11 mouse cellular contexts compared by ENCODE assay signal in genomic region chr19:59267417-59267963, GRCm38 (mm10). TPM values are rescaled to one million over a fixed set of nuclear protein-coding genes. Genes with fewer than 3 reads are reported as not detected.
DNase-seq lines count a peak whose midpoint lies in the region; ATAC-seq and TF ChIP-seq lines count a peak whose summit lies in the region.
"Had no signal": no experiment of that assay in that cellular context is flagged by ENCODE, and none has a peak within 500 bp of the region (broad histone marks: within the 10 kb centered on the region; RNA-seq: fewer than 3 reads in every experiment).

No protein-coding gene starts in this region.

- no peak overlapping the region for H3K4me2 ChIP-seq in intestine, embryonic 14.5 days (ENCODE audit: low read length)
- no peak overlapping the region for H3K4me2 ChIP-seq in intestine, postnatal 0 days (replicated peaks; ENCODE audit: low read depth)
- H3K4me2 ChIP-seq in midbrain, postnatal 0 days (ENCODE audit: low read depth, low read length, poor library complexity, severe bottlenecking), result no peak overlapping the region

- no peak overlapping the region for H3K4me3 ChIP-seq in intestine, embryonic 14.5 days (ENCODE audit: low read depth, low read length)
- H3K4me3 ChIP-seq in intestine, postnatal 0 days (ENCODE audit: low read depth, low read length), result no peak overlapping the region
- no peak overlapping the region for H3K4me3 ChIP-seq in midbrain, postnatal 0 days (ENCODE audit: low read depth, low read length)

- no peak for TF ChIP-seq CTCF in intestine, postnatal 0 days (IDR thresholded peaks at IDR 0.05; ENCODE audit: low read depth)
- TF ChIP-seq CTCF in midbrain, postnatal 0 days (IDR thresholded peaks at IDR 0.05), result peak; percentile 2; the same call in 1 of the 2 replicates

- no peaks in the 10 kb centered on the region; the same call in 1 of the 2 replicates for H3K27me3 ChIP-seq in intestine, embryonic 14.5 days (replicated peaks; ENCODE audit: control insufficient read depth, insufficient read depth, low read length)
- H3K27me3 ChIP-seq in intestine, postnatal 0 days (replicated peaks; ENCODE audit: control insufficient read depth, insufficient read depth, low read length), result 0 out of 2 replicates have a peak, but pooled peaks cover 3% of the 10 kb centered on the region
- H3K27me3 ChIP-seq in midbrain, postnatal 0 days (ENCODE audit: insufficient read depth, low read length), result 0 out of 2 replicates have a peak, but pooled peaks cover 5% of the 10 kb centered on the region

- H3K36me3 ChIP-seq in intestine, embryonic 14.5 days (ENCODE audit: control insufficient read depth, insufficient read depth, low read length), result no peaks in the 10 kb centered on the region
- H3K36me3 ChIP-seq in intestine, postnatal 0 days (ENCODE audit: control insufficient read depth, insufficient read depth), result no peaks in the 10 kb centered on the region
- H3K36me3 ChIP-seq in midbrain, postnatal 0 days (ENCODE audit: insufficient read depth, low read length), result no peaks in the 10 kb centered on the region

- 16% methylated on average over 5 of the region's 5 CpGs for WGBS in intestine, embryonic 14.5 days
- WGBS in intestine, postnatal 0 days, result 30% methylated on average over 5 of the region's 5 CpGs
- 6% methylated on average over 5 of the region's 5 CpGs for WGBS in midbrain, postnatal 0 days

- peak; percentile 60; the same call in 1 of the 2 replicates for ATAC-seq in intestine, embryonic 14.5 days (replicated peaks; ENCODE audit: low FRiP score, low TSS enrichment, low read depth)
- ATAC-seq in intestine, postnatal 0 days, result no peak
- peak; percentile 29 to 46; a peak in 3 of 4 replicates for ATAC-seq in hematopoietic stem cell, adult 5-6 weeks (replicated peaks in 1 of 2; ENCODE audit: insufficient read depth in 1 of 2, low FRiP score in 2 of 2, low TSS enrichment in 1 of 2, low read depth in 1 of 2, poor library complexity in 2 of 2, severe bottlenecking in 2 of 2)
- ATAC-seq in midbrain, postnatal 0 days (ENCODE audit: low FRiP score), result no peak

- no peak overlapping the region for H3K9ac ChIP-seq in intestine, embryonic 14.5 days (ENCODE audit: low read length)
- no peak overlapping the region for H3K9ac ChIP-seq in intestine, postnatal 0 days (ENCODE audit: low read depth, low read length)
- H3K9ac ChIP-seq in midbrain, postnatal 0 days (replicated peaks; ENCODE audit: low read length, poor library complexity, severe bottlenecking), result no peak overlapping the region

- H3K9me3 ChIP-seq in intestine, embryonic 14.5 days (ENCODE audit: control insufficient read depth, low read length), result no peaks in the 10 kb centered on the region
- no peaks in the 10 kb centered on the region for H3K9me3 ChIP-seq in intestine, postnatal 0 days (ENCODE audit: control insufficient read depth)
- H3K9me3 ChIP-seq in midbrain, postnatal 0 days (ENCODE audit: low read length), result no peaks in the 10 kb centered on the region

- peak; percentile 66 for DNase-seq in intestine, embryonic 14.5 days (ENCODE audit: low spot score)
- peak; percentile 65 for DNase-seq in embryo, embryonic 11 days
- DNase-seq in midbrain, postnatal 0 days (ENCODE audit: low spot score), result peak; percentile 34
- DNase-seq in T-cell, adult 2 months (ENCODE audit: low spot score), result no peak
- no peak for DNase-seq in right cerebral cortex, adult 2 months (ENCODE audit: low spot score in 2 of 2)
- no peak for DNase-seq in gastrocnemius, postnatal 36 days
- DNase-seq: right cerebral cortex, postnatal 25 days had no signal

- intact Hi-C loops in gastrocnemius, postnatal 36 days (cut with DNase I), result no loop called here

- H3K4me1 ChIP-seq in intestine, embryonic 14.5 days (replicated peaks; ENCODE audit: control insufficient read depth, insufficient read depth, low read length), result 0 out of 2 replicates have a peak, but pooled peaks cover 3% of the 10 kb centered on the region
- H3K4me1 ChIP-seq in intestine, postnatal 0 days (replicated peaks; ENCODE audit: control insufficient read depth, insufficient read depth, low read length), result no peaks in the 10 kb centered on the region
- H3K4me1 ChIP-seq in midbrain, postnatal 0 days (ENCODE audit: insufficient read depth, low read length), result peaks cover 5% of the 10 kb centered on the region; the same call in 1 of the 2 replicates

- H3K27ac ChIP-seq in intestine, embryonic 14.5 days (ENCODE audit: low read depth), result peak overlapping the region; percentile 66
- no peak overlapping the region for H3K27ac ChIP-seq in intestine, postnatal 0 days (ENCODE audit: low read depth, low read length)
- H3K27ac ChIP-seq in midbrain, postnatal 0 days (ENCODE audit: low read depth, low read length), result no peak overlapping the region
- H3K27ac ChIP-seq: macrophage had no signal

RNA-seq across cellular contexts. Expression of gene Slc18a2, which starts 6.8 kb away (rescaled TPM):
- 13.3 and 13.9 TPM in 2 replicates for polyA plus RNA-seq in intestine, embryonic 14.5 days (2014; fragmentation: Nextera tagmentation; extraction: Ambion mirVana)
- polyA plus RNA-seq in intestine, postnatal 0 days (2015; fragmentation: Nextera tagmentation; extraction: Ambion mirVana), result 3.3 and 4.3 TPM in 2 replicates
- 29.2 and 35.1 TPM in 2 replicates for total RNA-seq in hematopoietic stem cell, adult 5-6 weeks (2017)
- total RNA-seq in midbrain, postnatal 0 days (2014; rRNA removed), result 21.4 and 21.7 TPM in 2 replicates
- polyA plus RNA-seq in midbrain, postnatal 0 days (2015; fragmentation: Nextera tagmentation; extraction: Ambion mirVana), result 19.5 TPM in 2 replicates
- under 1 TPM; 0.12 to 0.15 TPM for total RNA-seq in gastrocnemius, postnatal 36 days (2021)

RNA-seq across cellular contexts. Expression of gene Kcnk18, which starts 48.5 kb away (rescaled TPM):
- 0.05 TPM in 1 of 2 replicates, not detected in the other for polyA plus RNA-seq in intestine, embryonic 14.5 days (2014; fragmentation: Nextera tagmentation; extraction: Ambion mirVana)
- not detected in 2 replicates for polyA plus RNA-seq in intestine, postnatal 0 days (2015; fragmentation: Nextera tagmentation; extraction: Ambion mirVana)
- not detected in 2 replicates for total RNA-seq in hematopoietic stem cell, adult 5-6 weeks (2017)
- total RNA-seq in midbrain, postnatal 0 days (2014; rRNA removed), result not detected in 2 replicates
- polyA plus RNA-seq in midbrain, postnatal 0 days (2015; fragmentation: Nextera tagmentation; extraction: Ambion mirVana), result not detected in 2 replicates
- not detected for total RNA-seq in gastrocnemius, postnatal 36 days (2021)
- total RNA-seq: left cerebral cortex, postnatal 10 days had no signal
- polyA plus RNA-seq: macrophage had no signal

RNA-seq across cellular contexts. Expression of gene Rps12-ps3, which starts 54.6 kb away (rescaled TPM):
- 43.2 and 55.6 TPM in 2 replicates for polyA plus RNA-seq in intestine, embryonic 14.5 days (2014; fragmentation: Nextera tagmentation; extraction: Ambion mirVana)
- polyA plus RNA-seq in intestine, postnatal 0 days (2015; fragmentation: Nextera tagmentation; extraction: Ambion mirVana), result 20.0 and 27.4 TPM in 2 replicates
- 623 and 738 TPM in 2 replicates for total RNA-seq in hematopoietic stem cell, adult 5-6 weeks (2017)
- total RNA-seq in midbrain, postnatal 0 days (2014; rRNA removed), result 77.4 and 105 TPM in 2 replicates
- 9.1 and 9.7 TPM in 2 replicates for polyA plus RNA-seq in midbrain, postnatal 0 days (2015; fragmentation: Nextera tagmentation; extraction: Ambion mirVana)
- total RNA-seq in gastrocnemius, postnatal 36 days (2021), result 100 to 1,000 TPM; 252 to 259 TPM

Comparison
In these comparisons a context has a peak if more than half of its experiments do, and no peak if none do; other contexts are left out.
1. ATAC-seq: peak in intestine, embryonic 14.5 days (single experiment) and hematopoietic stem cell, adult 5-6 weeks (2 of 2); none in intestine, postnatal 0 days (single experiment) and midbrain, postnatal 0 days (single experiment).
2. DNase-seq: peak in intestine, embryonic 14.5 days (single experiment), embryo, embryonic 11 days (single experiment) and midbrain, postnatal 0 days (single experiment); none in T-cell, adult 2 months (single experiment), right cerebral cortex, adult 2 months (0 of 2) and gastrocnemius, postnatal 36 days (0 of 2).
3. RNA of gene Slc18a2, which starts 6.8 kb away (total RNA-seq): 29.2 to 35.1 TPM in hematopoietic stem cell, adult 5-6 weeks and 21.4 to 21.7 TPM in midbrain, postnatal 0 days; 0.12 to 0.15 TPM in gastrocnemius, postnatal 36 days; every median in the first group is over 10 times any median in the second.